Mouse (Mus musculus): Measurements from ENCODE around the gene Olfr76.

GRCm38 (mm10) chr19:12113807-12114206 lies 9.2 kb downstream of the Olfr76 start:
- TF ChIP-seq CTCF (IDR thresholded peaks at IDR 0.05; ENCODE audit: low read depth, low read length) (no peak), POLR2A (IDR thresholded peaks at IDR 0.05; ENCODE audit: extremely low read depth, insufficient read depth, low read length) (no peak)
